Mouse (Mus musculus) liver, embryonic 11.5 days (tissue): ENCODE data around the gene Olfr1392. TPM values are rescaled to one million over a fixed set of nuclear protein-coding genes. Genes with fewer than 3 reads are reported as not detected.

Experiments
- ATAC-seq: fragments of 200-750 bp; cut with Nextera tagmentation; replicated peaks from 2 replicates; pipeline ENCODE4 v1.8.0; 2017; ENCODE audit warnings: moderate number of reproducible peaks, mild to moderate bottlenecking, moderate TSS enrichment, moderate library complexity; ENCODE audit not compliant: low FRiP score
- DNase-seq: peaks from one replicate; pipeline ENCODE4 v3.0.0-alpha.2; 2017; ENCODE audit warnings: low spot score
- H3K27ac ChIP-seq: fragments of 300-500 bp; sonication (generic); 2 replicates; pipeline ENCODE4 v1.5.1; 2014; ENCODE audit warnings: mild to moderate bottlenecking, low read depth, low read length, control low read depth
- H3K27me3 ChIP-seq: fragments of 300-500 bp; sonication (generic); replicated peaks from 2 replicates; pipeline ENCODE4 v1.6.1; 2014; ENCODE audit warnings: low read length, mixed read lengths; ENCODE audit not compliant: control insufficient read depth, insufficient read depth
- H3K36me3 ChIP-seq: fragments of 300-500 bp; sonication (generic); 2 replicates; pipeline ENCODE4 v1.6.1; 2014; ENCODE audit warnings: mild to moderate bottlenecking, low read length, moderate library complexity, mixed read lengths; ENCODE audit not compliant: control insufficient read depth, insufficient read depth
- H3K4me1 ChIP-seq: fragments of 300-500 bp; sonication (generic); replicated peaks from 2 replicates; pipeline ENCODE4 v1.6.1; 2014; ENCODE audit warnings: low read length, mixed read lengths; ENCODE audit not compliant: control insufficient read depth, insufficient read depth
- H3K4me2 ChIP-seq: fragments of 300-500 bp; sonication (generic); 2 replicates; pipeline ENCODE4 v1.6.1; 2014; ENCODE audit warnings: mild to moderate bottlenecking, control low read depth, moderate library complexity
- H3K4me3 ChIP-seq: fragments of 300-500 bp; sonication (generic); 2 replicates; pipeline ENCODE4 v1.5.1; 2014; ENCODE audit warnings: low read depth, low read length, control low read depth
- H3K9ac ChIP-seq: fragments of 300-500 bp; sonication (generic); 2 replicates; pipeline ENCODE4 v1.6.1; 2014; ENCODE audit warnings: low read depth, low read length, control low read depth
- H3K9me3 ChIP-seq: fragments of 300-500 bp; sonication (generic); 2 replicates; pipeline ENCODE4 v1.6.1; 2016; ENCODE audit warnings: low read length, inconsistent platforms, mixed read lengths; ENCODE audit not compliant: control insufficient read depth
- WGBS: fragments of 180-500 bp; shearing (Covaris S2); extraction: QIAGEN DNeasy Blood & Tissue Kit; methylation state at CpG from one replicate; pipeline ENCODE4 v1.1.7; 2014; 5-methylcytosine and 5-hydroxymethylcytosine counted together
- polyA plus RNA-seq: library from polyadenylated mRNA; unstranded; fragments of >200 nt; fragmentation: Nextera tagmentation; extraction: Ambion mirVana; gene quantifications from 2 replicates; pipeline ENCODE4 v1.2.1, GENCODE M21; 2014

Gene Olfr1392
- polyA plus RNA-seq, 1 experiment from 2014 or later, result not detected

- WGBS, result under 1% methylated on average over 57 of the region's 60 CpGs
- DNase-seq (peak; percentile 97), ATAC-seq (peak; percentile 90)
- Histone ChIP-seq H3K4me3 (peak within 1 kb of the TSS; percentile 59), H3K9me3 (no peaks in the 10 kb centered on the region), H3K9ac (peak within 1 kb of the TSS; percentile 66), H3K27ac (peak within 1 kb of the TSS; percentile 86), H3K27me3 (no peaks in the 10 kb centered on the region), H3K4me1 (peaks cover 47% of the 10 kb centered on the region), H3K4me2 (peak within 1 kb of the TSS; percentile 86), H3K36me3 (no peaks in the 10 kb centered on the region)
Measured at GRCm38 (mm10) chr11:49243727-49244594, 41.1 kb upstream of the Olfr1392 start, which contains the start of gene Mgat1. Mgat1 (plus strand) TSS chr11:49244191.

- H3K4me1 ChIP-seq, result peaks cover 52% of the 10 kb centered on the region
- H3K27ac ChIP-seq, result peak overlapping the region; percentile 86
- no peak for DNase-seq
- no peaks in the 10 kb centered on the region for H3K27me3 ChIP-seq
- ATAC-seq, result no peak
- peak overlapping the region; percentile 86 for H3K4me2 ChIP-seq
- 4% methylated on average over 4 of the region's 4 CpGs for WGBS
- peak overlapping the region; percentile 59 for H3K4me3 ChIP-seq
- peak overlapping the region; percentile 66 for H3K9ac ChIP-seq
- H3K9me3 ChIP-seq, result no peaks in the 10 kb centered on the region
- no peaks in the 10 kb centered on the region for H3K36me3 ChIP-seq
Measured at GRCm38 (mm10) chr11:49244595-49244930, 40.5 kb upstream of the Olfr1392 start.

- WGBS, result 16% methylated on average over 7 of the region's 7 CpGs
- Histone ChIP-seq H3K4me1 (peaks cover 58% of the 10 kb centered on the region), H3K36me3 (no peaks in the 10 kb centered on the region), H3K9me3 (no peaks in the 10 kb centered on the region), H3K4me2 (peak overlapping the region; percentile 86), H3K9ac (no peak overlapping the region), H3K27ac (peak overlapping the region; percentile 86), H3K4me3 (peak overlapping the region; percentile 59), H3K27me3 (no peaks in the 10 kb centered on the region)
- ATAC-seq (no peak), DNase-seq (peak; percentile 48)
Measured at GRCm38 (mm10) chr11:49245176-49245575, 39.9 kb upstream of the Olfr1392 start.

GRCm38 (mm10) chr11:49245634-49246415, 39.3 kb upstream of the Olfr1392 start:
- Histone ChIP-seq H3K4me2 (peak overlapping the region; percentile 86), H3K27ac (0 out of 2 replicates have a peak overlapping the region, but pooled peaks have one; percentile 35), H3K4me1 (peaks cover 58% of the 10 kb centered on the region), H3K36me3 (no peaks in the 10 kb centered on the region), H3K4me3 (peak overlapping the region; percentile 59), H3K27me3 (no peaks in the 10 kb centered on the region), H3K9ac (no peak overlapping the region), H3K9me3 (no peaks in the 10 kb centered on the region)
- no peak for DNase-seq
- 16% methylated on average over 12 of the region's 12 CpGs for WGBS
- ATAC-seq, result no peak

- Histone ChIP-seq H3K4me1 (peaks cover 63% of the 10 kb centered on the region), H3K4me3 (peak overlapping the region; percentile 59; the same call in 1 of the 2 replicates), H3K9ac (no peak overlapping the region), H3K9me3 (no peaks in the 10 kb centered on the region), H3K36me3 (no peaks in the 10 kb centered on the region), H3K27me3 (no peaks in the 10 kb centered on the region), H3K4me2 (peak overlapping the region; percentile 86), H3K27ac (no peak overlapping the region)
- WGBS, result 83% methylated on average over 4 of the region's 4 CpGs
- DNase-seq, result no peak
- no peak for ATAC-seq
Measured at GRCm38 (mm10) chr11:49246523-49246922, 38.6 kb upstream of the Olfr1392 start.

GRCm38 (mm10) chr11:49247255-49247654, 37.8 kb upstream of the Olfr1392 start:
- no peaks in the 10 kb centered on the region for H3K9me3 ChIP-seq
- DNase-seq (no peak), ATAC-seq (no peak)
- peak overlapping the region; percentile 86; the same call in 1 of the 2 replicates for H3K4me2 ChIP-seq
- H3K4me3 ChIP-seq, result no peak overlapping the region
- no peaks in the 10 kb centered on the region for H3K27me3 ChIP-seq
- no peak overlapping the region for H3K27ac ChIP-seq
- 48% methylated on average over 2 of the region's 2 CpGs for WGBS
- no peaks in the 10 kb centered on the region for H3K36me3 ChIP-seq
- H3K9ac ChIP-seq, result no peak overlapping the region
- H3K4me1 ChIP-seq, result peaks cover 70% of the 10 kb centered on the region

- Histone ChIP-seq H3K36me3 (0 out of 2 replicates have a peak, but pooled peaks cover 4% of the 10 kb centered on the region), H3K27me3 (no peaks in the 10 kb centered on the region), H3K4me3 (no peak overlapping the region), H3K9me3 (no peaks in the 10 kb centered on the region), H3K9ac (no peak overlapping the region), H3K27ac (no peak overlapping the region), H3K4me2 (no peak overlapping the region), H3K4me1 (peaks cover 65% of the 10 kb centered on the region)
- ATAC-seq (no peak), DNase-seq (no peak)
- WGBS, result 67% methylated on average over 6 of the region's 6 CpGs
Measured at GRCm38 (mm10) chr11:49248226-49248973, 36.7 kb upstream of the Olfr1392 start.

- H3K4me1 ChIP-seq, result peaks cover 65% of the 10 kb centered on the region
- peak overlapping the region; percentile 90 for H3K4me2 ChIP-seq
- WGBS, result 69% methylated on average over 6 of the region's 6 CpGs
- H3K4me3 ChIP-seq, result no peak overlapping the region
- ATAC-seq (no peak), DNase-seq (no peak)
- H3K9me3 ChIP-seq, result no peaks in the 10 kb centered on the region
- H3K9ac ChIP-seq, result no peak overlapping the region
- no peaks in the 10 kb centered on the region for H3K27me3 ChIP-seq
- peak overlapping the region; percentile 89 for H3K27ac ChIP-seq
- peaks cover 9% of the 10 kb centered on the region; the same call in 1 of the 2 replicates for H3K36me3 ChIP-seq
Measured at GRCm38 (mm10) chr11:49248974-49249700, 35.9 kb upstream of the Olfr1392 start.
